Mouse (Mus musculus) erythroblast, embryonic 14.5 days (primary cell): ENCODE data around the gene Pon1.

Experiments
- GATA1 ChIP-seq: IDR thresholded peaks from 2 replicates; pipeline ENCODE4 v1.6.1; 2012; ENCODE audit warnings: low read length, inconsistent platforms, mixed read lengths
- TAL1 ChIP-seq: IDR thresholded peaks from 3 replicates; pipeline ENCODE4 v1.6.1; 2012; ENCODE audit warnings: low read length, inconsistent platforms, mixed read lengths

DNA sequence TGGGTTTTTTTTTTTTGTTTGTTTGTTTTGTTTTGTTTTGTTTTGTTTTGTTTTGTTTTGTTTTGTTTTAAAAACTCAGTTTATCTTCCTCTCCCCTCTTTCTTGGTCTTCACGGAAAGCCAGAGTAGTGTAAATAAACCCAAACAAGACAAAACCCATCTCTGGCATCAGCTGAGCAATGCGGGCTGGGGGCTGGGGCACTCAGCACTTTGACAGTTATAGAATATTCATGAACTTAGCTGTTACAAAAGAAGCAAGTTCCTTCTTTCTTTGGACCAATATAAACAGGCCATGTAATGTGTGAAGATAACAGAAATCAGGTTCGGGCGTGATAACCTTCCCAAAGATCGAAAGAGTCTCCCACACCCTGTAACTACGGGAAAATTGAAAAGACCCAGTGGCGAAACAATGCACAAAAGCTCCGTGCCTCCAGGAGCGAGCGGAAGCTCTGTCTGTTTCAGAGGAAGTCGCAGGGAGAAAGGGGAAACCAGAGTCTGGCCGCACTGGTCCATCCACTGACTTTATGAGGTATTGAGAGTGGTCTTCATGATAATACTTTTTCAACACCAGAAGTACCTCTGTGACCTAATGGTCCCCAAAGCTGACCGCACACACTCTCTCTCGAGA lies 26.6 kb downstream of the Pon1 start:
- no peak for TF ChIP-seq GATA1
- no peak for TF ChIP-seq TAL1
